Mouse (Mus musculus) forebrain, postnatal 0 days (tissue): ENCODE data around the gene Ccr4. TPM values are rescaled to one million over a fixed set of nuclear protein-coding genes. Genes with fewer than 3 reads are reported as not detected.

Experiments used
- ATAC-seq: fragments of 200-750 bp; cut with Nextera tagmentation; 2 replicates; pipeline ENCODE4 v1.8.0; 2017; ENCODE audit warnings: mild to moderate bottlenecking, moderate library complexity
- DNase-seq: peaks from one replicate; pipeline ENCODE4 v3.0.0-alpha.2; 2015
- H3K27ac ChIP-seq: fragments of 300-500 bp; sonication (generic); 2 replicates; pipeline ENCODE4 v1.5.1; 2014; ENCODE audit warnings: low read depth, mild to moderate bottlenecking, antibody characterized with exemption, low read length, moderate library complexity, mixed read lengths
- H3K27me3 ChIP-seq: fragments of 300-500 bp; sonication (generic); 2 replicates; pipeline ENCODE4 v1.6.1; 2014; ENCODE audit warnings: mild to moderate bottlenecking, low read length, mixed read lengths; ENCODE audit not compliant: insufficient read depth
- H3K36me3 ChIP-seq: fragments of 300-500 bp; sonication (generic); 2 replicates; pipeline ENCODE4 v1.6.1; 2014; ENCODE audit warnings: mild to moderate bottlenecking, moderate library complexity; ENCODE audit not compliant: insufficient read depth
- H3K4me1 ChIP-seq: fragments of 300-500 bp; sonication (generic); 2 replicates; pipeline ENCODE4 v1.6.1; 2014; ENCODE audit warnings: antibody characterized with exemption; ENCODE audit not compliant: insufficient read depth
- H3K4me2 ChIP-seq: fragments of 300-500 bp; sonication (generic); 2 replicates; pipeline ENCODE4 v1.6.1; 2014; ENCODE audit warnings: low read depth, mild to moderate bottlenecking, moderate library complexity
- H3K4me3 ChIP-seq: fragments of 300-500 bp; sonication (generic); 2 replicates; pipeline ENCODE4 v1.5.1; 2014; ENCODE audit warnings: low read depth, low read length, mixed read lengths
- H3K9ac ChIP-seq: fragments of 300-500 bp; sonication (generic); 2 replicates; pipeline ENCODE4 v1.6.1; 2014; ENCODE audit warnings: mild to moderate bottlenecking
- H3K9me3 ChIP-seq: fragments of 300-500 bp; sonication (generic); 2 replicates; pipeline ENCODE4 v1.6.1; 2016; ENCODE audit warnings: low read length
- CTCF ChIP-seq: sonication (generic); IDR thresholded peaks from 2 replicates; pipeline ENCODE4 v1.5.1; 2016; ENCODE audit warnings: antibody characterized with exemption, control low read depth, low read depth
- WGBS: fragments of 180-500 bp; shearing (Covaris S2); extraction: QIAGEN DNeasy Blood & Tissue Kit; methylation state at CpG from one replicate; pipeline ENCODE4 v1.1.7; 2014; 5-methylcytosine and 5-hydroxymethylcytosine counted together
- polyA plus RNA-seq: library from polyadenylated mRNA; unstranded; fragments of >200 nt; fragmentation: Nextera tagmentation; extraction: Ambion mirVana; gene quantifications from 2 replicates; pipeline ENCODE4 v1.2.1, GENCODE M21; 2015
- total RNA-seq: library from RNA; depleted of rRNA; stranded (reverse); fragments of >200 nt; gene quantifications from 2 replicates; pipeline ENCODE4 v1.2.3, GENCODE M21; 2014

Gene Ccr4
- total and polyA plus RNA-seq, 2 experiments from 2014 or later, result not detected

GRCm38 (mm10) chr9:114512831-114513230 lies 8.1 kb upstream of the Ccr4 start:
- no peak for DNase-seq
- Histone ChIP-seq H3K36me3 (0 out of 2 replicates have a peak, but pooled peaks cover 3% of the 10 kb centered on the region), H3K4me3 (no peak overlapping the region), H3K9me3 (0 out of 2 replicates have a peak, but pooled peaks cover 12% of the 10 kb centered on the region), H3K27me3 (no peaks in the 10 kb centered on the region), H3K4me1 (no peaks in the 10 kb centered on the region), H3K9ac (no peak overlapping the region), H3K4me2 (no peak overlapping the region), H3K27ac (no peak overlapping the region)
- no peak for TF ChIP-seq CTCF
- 97% methylated on average over 21 of the region's 21 CpGs for whole genome bisulfite sequencing
- no peak for ATAC-seq

- no peak for DNase-seq
- H3K9ac ChIP-seq, result no peak overlapping the region
- no peak for ATAC-seq
- 0 out of 2 replicates have a peak, but pooled peaks cover 12% of the 10 kb centered on the region for H3K9me3 ChIP-seq
- no peaks in the 10 kb centered on the region for H3K4me1 ChIP-seq
- TF ChIP-seq CTCF, result no peak
- 0 out of 2 replicates have a peak, but pooled peaks cover 3% of the 10 kb centered on the region for H3K36me3 ChIP-seq
- 96% methylated on average over 9 of the region's 9 CpGs for WGBS
- H3K4me3 ChIP-seq, result no peak overlapping the region
- H3K4me2 ChIP-seq, result no peak overlapping the region
- no peaks in the 10 kb centered on the region for H3K27me3 ChIP-seq
- no peak overlapping the region for H3K27ac ChIP-seq
Measured at GRCm38 (mm10) chr9:114509785-114510184, 5.1 kb upstream of the Ccr4 start.

GRCm38 (mm10) chr9:114507421-114507820 lies 2.7 kb upstream of the Ccr4 start:
- Histone ChIP-seq H3K27ac (no peak overlapping the region), H3K4me1 (no peaks in the 10 kb centered on the region), H3K4me2 (no peak overlapping the region), H3K4me3 (no peak overlapping the region), H3K27me3 (no peaks in the 10 kb centered on the region), H3K9ac (no peak overlapping the region), H3K36me3 (no peaks in the 10 kb centered on the region), H3K9me3 (0 out of 2 replicates have a peak, but pooled peaks cover under 1% of the 10 kb centered on the region)
- 82% methylated on average over 9 of the region's 9 CpGs for WGBS
- ATAC-seq (no peak), DNase-seq (no peak)
- TF ChIP-seq CTCF, result no peak

- H3K9me3 ChIP-seq, result no peaks in the 10 kb centered on the region
- no peak for ATAC-seq
- H3K4me3 ChIP-seq, result no peak overlapping the region
- WGBS, result 78% methylated on average over 4 of the region's 4 CpGs
- H3K4me1 ChIP-seq, result no peaks in the 10 kb centered on the region
- TF ChIP-seq CTCF, result no peak
- no peaks in the 10 kb centered on the region for H3K36me3 ChIP-seq
- DNase-seq, result no peak
- H3K27ac ChIP-seq, result no peak overlapping the region
- H3K4me2 ChIP-seq, result no peak overlapping the region
- H3K27me3 ChIP-seq, result no peaks in the 10 kb centered on the region
- H3K9ac ChIP-seq, result no peak overlapping the region
Measured at GRCm38 (mm10) chr9:114506564-114506963, 1.8 kb upstream of the Ccr4 start.

GRCm38 (mm10) chr9:114502711-114503427 lies 1.8 kb downstream of the Ccr4 start:
- ATAC-seq (no peak), DNase-seq (no peak)
- H3K4me1 ChIP-seq, result no peaks in the 10 kb centered on the region
- no peaks in the 10 kb centered on the region for H3K36me3 ChIP-seq
- no peak overlapping the region for H3K4me3 ChIP-seq
- TF ChIP-seq CTCF, result no peak
- no peak overlapping the region for H3K9ac ChIP-seq
- H3K27me3 ChIP-seq, result 0 out of 2 replicates have a peak, but pooled peaks cover 3% of the 10 kb centered on the region
- no peak overlapping the region for H3K27ac ChIP-seq
- H3K4me2 ChIP-seq, result no peak overlapping the region
- no peaks in the 10 kb centered on the region for H3K9me3 ChIP-seq
- WGBS, result 79% methylated on average over 15 of the region's 15 CpGs

GRCm38 (mm10) chr9:114501913-114502312 lies 2.8 kb downstream of the Ccr4 start:
- no peak for TF ChIP-seq CTCF
- H3K36me3 ChIP-seq, result no peaks in the 10 kb centered on the region
- H3K9ac ChIP-seq, result no peak overlapping the region
- 97% methylated on average over 11 of the region's 11 CpGs for WGBS
- no peak for DNase-seq
- no peaks in the 10 kb centered on the region for H3K9me3 ChIP-seq
- 0 out of 2 replicates have a peak, but pooled peaks cover 3% of the 10 kb centered on the region for H3K27me3 ChIP-seq
- H3K4me2 ChIP-seq, result no peak overlapping the region
- no peak for ATAC-seq
- H3K27ac ChIP-seq, result no peak overlapping the region
- no peak overlapping the region for H3K4me3 ChIP-seq
- no peaks in the 10 kb centered on the region for H3K4me1 ChIP-seq

- H3K4me3 ChIP-seq, result no peak overlapping the region
- no peak overlapping the region for H3K4me2 ChIP-seq
- H3K27ac ChIP-seq, result no peak overlapping the region
- no peaks in the 10 kb centered on the region for H3K9me3 ChIP-seq
- ATAC-seq (no peak), DNase-seq (no peak)
- WGBS, result 97% methylated on average over 7 of the region's 7 CpGs
- no peak overlapping the region for H3K9ac ChIP-seq
- H3K36me3 ChIP-seq, result no peaks in the 10 kb centered on the region
- TF ChIP-seq CTCF, result no peak
- 0 out of 2 replicates have a peak, but pooled peaks cover 3% of the 10 kb centered on the region for H3K27me3 ChIP-seq
- no peaks in the 10 kb centered on the region for H3K4me1 ChIP-seq
Measured at GRCm38 (mm10) chr9:114501111-114501510, 3.6 kb downstream of the Ccr4 start.
